8 mouse cellular contexts compared by ENCODE assay signal in the genomic region with DNA sequence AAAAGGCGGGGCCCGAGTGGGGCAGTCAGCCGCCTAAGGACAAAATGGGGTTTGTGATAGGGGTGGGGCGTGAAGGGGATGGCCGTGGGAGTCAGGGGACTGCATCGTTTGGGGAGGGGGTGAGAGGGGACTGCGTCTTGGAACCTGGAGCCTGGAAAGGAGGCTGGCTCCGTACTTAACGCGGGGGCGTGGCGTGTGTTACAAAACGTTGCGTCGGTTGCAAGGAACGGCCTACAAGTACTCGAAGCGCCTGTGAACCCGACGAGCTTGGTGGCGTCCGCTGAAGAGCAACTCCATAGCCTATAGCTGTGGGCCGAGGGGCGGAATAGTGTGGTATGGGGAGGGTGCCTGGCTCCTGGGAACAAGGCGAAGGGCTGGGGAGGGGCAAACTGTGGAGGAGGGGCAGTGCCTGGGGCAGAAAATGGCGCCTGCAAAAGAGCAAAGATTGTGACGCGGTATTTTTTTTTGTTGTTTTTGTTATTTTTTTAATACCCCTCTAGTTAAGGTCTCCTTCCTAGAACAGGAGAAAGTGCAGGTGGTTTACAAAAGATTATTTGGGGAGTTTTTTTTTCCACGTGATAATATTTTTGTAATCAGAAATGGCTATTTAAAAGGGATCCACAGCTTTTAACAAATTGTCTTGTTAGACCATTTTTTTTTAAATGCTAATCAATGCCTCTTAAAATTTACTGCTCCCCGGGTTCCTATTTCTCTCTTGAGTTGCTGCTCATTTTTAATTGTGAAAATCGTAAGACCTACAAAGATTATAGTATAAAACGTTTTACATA. TPM values are rescaled to one million over a fixed set of nuclear protein-coding genes. Genes with fewer than 3 reads are reported as not detected.
DNase-seq lines count a peak whose midpoint lies in the region; ATAC-seq and TF ChIP-seq lines count a peak whose summit lies in the region.

No protein-coding gene starts in this region.

- ATAC-seq in hindbrain, postnatal 0 days: peak; percentile 94
- peak; percentile 92 for ATAC-seq in megakaryocyte, adult 5-6 weeks (ENCODE audit: poor library complexity, severe bottlenecking)

- H3K4me3 ChIP-seq in cortical plate, adult 2 months (ENCODE audit: insufficient read depth, low read length): peak overlapping the region; percentile 68
- H3K4me3 ChIP-seq in hindbrain, postnatal 0 days (ENCODE audit: low read length): peak overlapping the region; percentile 58

- no peak for TF ChIP-seq CTCF in cortical plate, adult 2 months (IDR thresholded peaks at IDR 0.05; ENCODE audit: extremely low read depth, insufficient read depth, low read length)
- TF ChIP-seq CTCF in hindbrain, postnatal 0 days (IDR thresholded peaks at IDR 0.05; ENCODE audit: low read depth): no peak

- 23% methylated on average over 32 of the region's 32 CpGs for WGBS in hindbrain, postnatal 0 days

- H3K4me1 ChIP-seq in cortical plate, adult 2 months (ENCODE audit: control insufficient read depth, insufficient read depth, low read length): no peaks in the 10 kb centered on the region
- H3K4me1 ChIP-seq in hindbrain, postnatal 0 days (ENCODE audit: insufficient read depth, low read length): no peaks in the 10 kb centered on the region

- H3K9ac ChIP-seq in hindbrain, postnatal 0 days (replicated peaks; ENCODE audit: low read length): peak overlapping the region; percentile 74

- TF ChIP-seq POLR2A in cortical plate, adult 2 months (IDR thresholded peaks at IDR 0.05; ENCODE audit: extremely low read depth, insufficient read depth, low read length): peak; percentile 63; the same call in 1 of the 2 replicates

- no peaks in the 10 kb centered on the region for H3K36me3 ChIP-seq in hindbrain, postnatal 0 days (ENCODE audit: insufficient read depth, low read length)

- peak overlapping the region; percentile 54 for H3K4me2 ChIP-seq in hindbrain, postnatal 0 days (ENCODE audit: low read depth, low read length)

- peak overlapping the region; percentile 73; the same call in 1 of the 2 replicates for H3K27ac ChIP-seq in cortical plate, adult 2 months (ENCODE audit: insufficient read depth, low read length)
- H3K27ac ChIP-seq in hindbrain, postnatal 0 days: peak overlapping the region; percentile 94

- H3K27me3 ChIP-seq in hindbrain, postnatal 0 days (ENCODE audit: insufficient read depth, low read length): no peaks in the 10 kb centered on the region

- DNase-seq in adrenal gland, adult (ENCODE audit: inconsistent age in 2 of 2, low spot score in 1 of 2): peak; percentile 84 to 92
- peak; percentile 29 to 60 for DNase-seq in gastrocnemius, adult 8-10 months (ENCODE audit: low spot score in 2 of 2)
- DNase-seq in hindbrain, postnatal 0 days (ENCODE audit: low spot score): peak; percentile 87
- peak; percentile 51 to 88 for DNase-seq in left cerebral cortex, adult 8-10 months (ENCODE audit: low spot score in 2 of 2)
- DNase-seq in right cerebral cortex, postnatal 14 days: peak; percentile 75
- peak; percentile 54 to 78 for DNase-seq in urinary bladder, postnatal 36 days (ENCODE audit: low spot score in 2 of 2)

- no peaks in the 10 kb centered on the region for H3K9me3 ChIP-seq in hindbrain, postnatal 0 days (ENCODE audit: low read length)

RNA-seq across cellular contexts. Expression of a gene that starts 0.8 kb away (rescaled TPM):
- polyA plus RNA-seq in cortical plate, adult 2 months (2012; rRNA removed): 95.7 and 99.6 TPM in 2 replicates
- total RNA-seq in gastrocnemius, adult 8-10 months (2022): 1 to 10 TPM; 1.7 to 2.3 (median 2.1) TPM
- 99.0 and 109 TPM in 2 replicates for total RNA-seq in hindbrain, postnatal 0 days (2014; rRNA removed)
- 60.3 and 68.9 TPM in 2 replicates for polyA plus RNA-seq in hindbrain, postnatal 0 days (2015; fragmentation: Nextera tagmentation; extraction: Ambion mirVana)
- total RNA-seq in left cerebral cortex, adult 8-10 months (2022): 100 to 1,000 TPM; 115 to 130 (median 124) TPM
- total RNA-seq in megakaryocyte, adult 5-6 weeks (2015): 5.5 and 5.8 TPM in 2 replicates
- 5.1 and 5.2 TPM in 2 replicates for total RNA-seq in megakaryocyte, adult 5-6 weeks (2017)

RNA-seq across cellular contexts. Expression of a gene that starts 16.7 kb away (rescaled TPM):
- 477 and 489 TPM in 2 replicates for polyA plus RNA-seq in cortical plate, adult 2 months (2012; rRNA removed)
- total RNA-seq in gastrocnemius, adult 8-10 months (2022): 100 to 1,000 TPM; 105 to 130 (median 120) TPM
- 260 TPM in 2 replicates for total RNA-seq in hindbrain, postnatal 0 days (2014; rRNA removed)
- 157 and 169 TPM in 2 replicates for polyA plus RNA-seq in hindbrain, postnatal 0 days (2015; fragmentation: Nextera tagmentation; extraction: Ambion mirVana)
- total RNA-seq in left cerebral cortex, adult 8-10 months (2022): 100 to 1,000 TPM; 227 to 241 (median 232) TPM
- 41.2 and 53.5 TPM in 2 replicates for total RNA-seq in megakaryocyte, adult 5-6 weeks (2015)
- total RNA-seq in megakaryocyte, adult 5-6 weeks (2017): 21.7 and 22.9 TPM in 2 replicates

RNA-seq across cellular contexts. Expression of a gene that starts 46.4 kb away (rescaled TPM):
- polyA plus RNA-seq in cortical plate, adult 2 months (2012; rRNA removed): 254 and 256 TPM in 2 replicates
- 100 to 1,000 TPM; 143 to 161 (median 149) TPM for total RNA-seq in gastrocnemius, adult 8-10 months (2022)
- 594 and 667 TPM in 2 replicates for total RNA-seq in hindbrain, postnatal 0 days (2014; rRNA removed)
- polyA plus RNA-seq in hindbrain, postnatal 0 days (2015; fragmentation: Nextera tagmentation; extraction: Ambion mirVana): 225 and 243 TPM in 2 replicates
- 100 to 1,000 TPM; 334 to 390 (median 365) TPM for total RNA-seq in left cerebral cortex, adult 8-10 months (2022)
- 116 and 133 TPM in 2 replicates for total RNA-seq in megakaryocyte, adult 5-6 weeks (2015)
- total RNA-seq in megakaryocyte, adult 5-6 weeks (2017): 142 and 148 TPM in 2 replicates

Comparison
In these comparisons a context has a peak if more than half of its experiments do, and no peak if none do; other contexts are left out.
1. Peak in every context shown above with its lines: DNase-seq, ATAC-seq, H3K4me3 ChIP-seq and H3K27ac ChIP-seq.
2. RNA of a gene that starts 0.8 kb away (total RNA-seq): 115 to 130 TPM in left cerebral cortex, adult 8-10 months and 99.0 to 109 TPM in hindbrain, postnatal 0 days; 5.1 to 5.8 TPM in megakaryocyte, adult 5-6 weeks and 1.7 to 2.3 TPM in gastrocnemius, adult 8-10 months; every median in the first group is over 10 times any median in the second.